Mouse (Mus musculus) CH12.LX (cell line): ENCODE measurements around the gene Gm20388. TPM values are rescaled to one million over a fixed set of nuclear protein-coding genes. Genes with fewer than 3 reads are reported as not detected.

Experiments used
- DNase-seq: peaks from one replicate; pipeline ENCODE4 v3.0.0-alpha.2; 2013; ENCODE audit errors: extremely low read depth
- H3K27ac ChIP-seq: 2 replicates; pipeline ENCODE4 v1.5.1; 2012; ENCODE audit warnings: low read depth, mild to moderate bottlenecking, control low read depth, moderate library complexity; ENCODE audit not compliant: insufficient read depth
- H3K27me3 ChIP-seq: replicated peaks from 2 replicates; pipeline ENCODE3; 2012; ENCODE audit warnings: inconsistent platforms
- H3K36me3 ChIP-seq, 2 experiments: replicated peaks in 1 of 2; 2 replicates each; pipeline versions ENCODE3 to v1.6.1; 2012; ENCODE audit warnings: inconsistent platforms in 1 of 2, low read length in 1 of 2, mild to moderate bottlenecking in 1 of 2, mixed read lengths in 1 of 2, moderate library complexity in 1 of 2; ENCODE audit not compliant: control insufficient read depth in 1 of 2, insufficient read depth in 1 of 2
- H3K4me1 ChIP-seq, 2 experiments: 2 replicates each; pipeline ENCODE4 v1.6.1; 2012; ENCODE audit warnings: inconsistent platforms in 1 of 2, moderate library complexity in 1 of 2; ENCODE audit not compliant: insufficient read depth in 2 of 2, control insufficient read depth in 1 of 2
- H3K4me2 ChIP-seq: 2 replicates; pipeline ENCODE4 v1.6.1; 2012; ENCODE audit warnings: low read depth, mild to moderate bottlenecking, control low read depth; ENCODE audit not compliant: poor library complexity, insufficient read depth, severe bottlenecking
- H3K4me3 ChIP-seq, 3 experiments: fragments of 150-350 bp in 1 of 3; sonication (generic) in 1 of 3; replicated peaks in 1 of 3; 2 replicates each; pipeline versions ENCODE3 to v1.5.1; 2011 to 2012; ENCODE audit warnings: low read depth in 2 of 3, low read length in 2 of 3, mild to moderate bottlenecking in 2 of 3, moderate library complexity in 2 of 3, control low read depth in 1 of 3, improper control_type of control experiment in 1 of 3, inconsistent platforms in 1 of 3, mixed read lengths in 1 of 3; ENCODE audit not compliant: poor library complexity in 1 of 3
- H3K79me2 ChIP-seq: replicated peaks from 2 replicates; pipeline ENCODE4 v1.6.1; 2012; ENCODE audit warnings: mild to moderate bottlenecking, moderate library complexity; ENCODE audit not compliant: control insufficient read depth, poor library complexity, insufficient read depth, severe bottlenecking; ENCODE audit errors: extremely low read depth
- H3K9ac ChIP-seq: 2 replicates; pipeline ENCODE4 v1.6.1; 2012; ENCODE audit warnings: low read depth, mild to moderate bottlenecking, control low read depth, moderate library complexity; ENCODE audit not compliant: insufficient read depth
- H3K9me3 ChIP-seq: replicated peaks from 2 replicates; pipeline ENCODE3; 2012; ENCODE audit warnings: low read length, inconsistent platforms, mixed read lengths
- BHLHE40 ChIP-seq: IDR thresholded peaks from 2 replicates; pipeline ENCODE4 v1.6.1; 2011; ENCODE audit warnings: mild to moderate bottlenecking, low read depth, low read length, improper control_type of control experiment
- CHD1 ChIP-seq: IDR thresholded peaks from 2 replicates; pipeline ENCODE4 v1.6.1; 2012; ENCODE audit warnings: low read depth, low read length, improper control_type of control experiment, inconsistent platforms
- CHD2 ChIP-seq: IDR thresholded peaks from 2 replicates; pipeline ENCODE4 v1.6.1; 2011; ENCODE audit warnings: low read length, improper control_type of control experiment
- CTCF ChIP-seq, 2 experiments: IDR thresholded peaks in 1 of 2; conservative IDR thresholded peaks in 1 of 2; 2 replicates each; pipeline ENCODE4 v1.5.1; 2011 to 2012; ENCODE audit warnings: low read depth in 2 of 2, low read length in 2 of 2, improper control_type of control experiment in 1 of 2, inconsistent platforms in 1 of 2, mild to moderate bottlenecking in 1 of 2, moderate library complexity in 1 of 2
- E2F4 ChIP-seq: IDR thresholded peaks from 2 replicates; pipeline ENCODE4 v1.6.1; 2011; ENCODE audit warnings: low read depth, low read length, improper control_type of control experiment; ENCODE audit not compliant: insufficient replicate concordance
- ELF1 ChIP-seq: IDR thresholded peaks from 2 replicates; pipeline ENCODE4 v1.6.1; 2014; ENCODE audit warnings: low read depth, mild to moderate bottlenecking, inconsistent platforms, low read length, improper control_type of control experiment
- EP300 ChIP-seq: IDR thresholded peaks from 2 replicates; pipeline ENCODE4 v1.6.1; 2011; ENCODE audit warnings: low read length, improper control_type of control experiment
- ETS1 ChIP-seq: conservative IDR thresholded peaks from 2 replicates; pipeline ENCODE4 v1.6.1; 2012; ENCODE audit warnings: low read depth, mild to moderate bottlenecking, inconsistent platforms, low read length, improper control_type of control experiment, moderate library complexity
- JUND ChIP-seq: conservative IDR thresholded peaks from 2 replicates; pipeline ENCODE4 v1.6.1; 2011; ENCODE audit warnings: low read depth, low read length, improper control_type of control experiment
- KAT2A ChIP-seq: IDR thresholded peaks from 2 replicates; pipeline ENCODE4 v1.6.1; 2012; ENCODE audit warnings: low read length, improper control_type of control experiment, inconsistent platforms; ENCODE audit not compliant: insufficient replicate concordance
- MAX ChIP-seq: IDR thresholded peaks from 2 replicates; pipeline ENCODE4 v1.6.1; 2011; ENCODE audit warnings: low read length, improper control_type of control experiment
- MEF2A ChIP-seq: IDR thresholded peaks from 2 replicates; pipeline ENCODE4 v1.6.1; 2014; ENCODE audit warnings: low read depth, mild to moderate bottlenecking, inconsistent platforms, low read length, improper control_type of control experiment, borderline replicate concordance
- MYC ChIP-seq: IDR thresholded peaks from 2 replicates; pipeline ENCODE4 v1.6.1; 2011; ENCODE audit warnings: low read depth, mild to moderate bottlenecking, improper control_type of control experiment, low read length
- NELFE ChIP-seq: IDR thresholded peaks from 2 replicates; pipeline ENCODE4 v1.6.1; 2011; ENCODE audit warnings: low read depth, low read length, improper control_type of control experiment
- NRF1 ChIP-seq: IDR thresholded peaks from 2 replicates; pipeline ENCODE4 v1.6.1; 2014; ENCODE audit warnings: low read depth, mild to moderate bottlenecking, inconsistent platforms, low read length, improper control_type of control experiment, moderate library complexity
- POLR2A ChIP-seq: IDR thresholded peaks from 2 replicates; pipeline ENCODE4 v1.6.1; 2011; ENCODE audit warnings: low read depth, mild to moderate bottlenecking, improper control_type of control experiment, low read length
- RCOR1 ChIP-seq: conservative IDR thresholded peaks from 2 replicates; pipeline ENCODE4 v1.6.1; 2012; ENCODE audit warnings: low read depth, mild to moderate bottlenecking, inconsistent platforms, low read length, improper control_type of control experiment
- SIN3A ChIP-seq: IDR thresholded peaks from 2 replicates; pipeline ENCODE4 v1.6.1; 2012; ENCODE audit warnings: low read length, improper control_type of control experiment, inconsistent platforms
- SMC3 ChIP-seq: IDR thresholded peaks from 2 replicates; pipeline ENCODE4 v1.6.1; 2011; ENCODE audit warnings: low read depth, low read length, improper control_type of control experiment
- TBP ChIP-seq: conservative IDR thresholded peaks from 2 replicates; pipeline ENCODE4 v1.6.1; 2011; ENCODE audit warnings: low read depth, low read length, improper control_type of control experiment
- UBTF ChIP-seq: IDR thresholded peaks from 2 replicates; pipeline ENCODE4 v1.6.1; 2012; ENCODE audit warnings: low read depth, mild to moderate bottlenecking, inconsistent platforms, low read length, improper control_type of control experiment, moderate library complexity
- ZC3H11A ChIP-seq: IDR thresholded peaks from 2 replicates; pipeline ENCODE4 v1.6.1; 2012; ENCODE audit warnings: low read depth, mild to moderate bottlenecking, inconsistent platforms, low read length, improper control_type of control experiment
- ZKSCAN1 ChIP-seq: IDR thresholded peaks from 2 replicates; pipeline ENCODE4 v1.6.1; 2012; ENCODE audit warnings: low read depth, inconsistent platforms, low read length, improper control_type of control experiment, borderline replicate concordance
- ZMIZ1 ChIP-seq: IDR thresholded peaks from 2 replicates; pipeline ENCODE4 v1.6.1; 2012; ENCODE audit warnings: low read depth, mild to moderate bottlenecking, inconsistent platforms, low read length, improper control_type of control experiment
- ZNF384 ChIP-seq: IDR thresholded peaks from 2 replicates; pipeline ENCODE4 v1.6.1; 2012; ENCODE audit warnings: low read depth, low read length, improper control_type of control experiment, inconsistent platforms
- dilution Hi-C: fragments of 300-500 bp; cut with MboI; formaldehyde crosslinking; loops from 2 replicates; pipeline ENCODE4 v1.14.3; 2020; ENCODE audit warnings: low sequenced_read_pairs; ENCODE audit not compliant: extremely low pct_unique_long_range_greater_than_20kb, extremely low pct_ligation_motif_present
- in situ Hi-C: fragments of 300-500 bp; cut with MboI; formaldehyde crosslinking; loops from 3 replicates; pipeline ENCODE4 v1.14.3; 2019; ENCODE audit warnings: low sequenced_read_pairs, low pct_ligation_motif_present, low pct_unique_long_range_greater_than_20kb, mixed read lengths
- polyA plus RNA-seq: library from polyadenylated mRNA; unstranded; fragments of >175 nt; gene quantifications from 2 replicates; pipeline ENCODE4 v1.2.1, GENCODE M21; 2012; ENCODE audit warnings: low read depth; ENCODE audit not compliant: insufficient read length
- total RNA-seq, 2 experiments: library from RNA; depleted of rRNA; stranded (reverse); fragments of 300-350 nt in 1 of 2; fragments of >200 nt in 1 of 2; gene quantifications; 2 replicates each; pipeline ENCODE4 v1.2.3; 2012 to 2014

Gm20388 gene
- total and polyA plus RNA-seq, 3 experiments = 14.8 to 26.3 (median 22.2) TPM

DNA sequence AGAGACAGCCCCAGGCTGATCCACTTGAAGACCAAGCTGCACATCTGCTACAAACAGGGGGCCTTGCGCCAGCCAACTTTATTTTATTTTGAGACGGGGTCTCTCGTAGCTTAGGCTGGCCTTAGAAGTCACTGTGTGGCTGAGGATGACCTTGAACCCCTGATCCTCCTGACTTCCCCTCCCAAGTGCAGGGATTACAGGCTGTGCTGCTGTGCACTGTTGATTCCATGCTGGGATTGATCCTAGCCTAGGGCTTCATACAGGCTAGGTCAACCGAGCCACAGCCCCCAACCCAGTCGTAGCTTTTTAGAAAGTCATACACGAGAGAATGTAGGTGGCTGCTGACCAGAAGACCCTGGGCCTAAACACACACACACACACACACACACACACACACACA lies 602.5 kb downstream of the Gm20388 start:
- Histone ChIP-seq H3K9ac (no peak overlapping the region), H3K36me3 (peaks cover 3 to 59% of the 10 kb centered on the region in 2 experiments), H3K4me2 (no peak overlapping the region), H3K27ac (no peak overlapping the region), H3K4me1 (peaks cover 31 to 82% of the 10 kb centered on the region in 2 experiments), H3K9me3 (peaks cover 11% of the 10 kb centered on the region), H3K79me2 (peaks cover 51% of the 10 kb centered on the region), H3K4me3 (no peak overlapping the region), H3K27me3 (no peaks in the 10 kb centered on the region)
- in situ Hi-C loops (loop anchor here (10.0 kb wide), 1 partner anchor 178 kb away; no protein-coding TSS in a partner anchor), dilution Hi-C loops (no loop called here)
- DNase-seq = no peak
- TF ChIP-seq POLR2A = no peak
- TF ChIP-seq MEF2A = no peak
- no peak for TF ChIP-seq CHD1
- TF ChIP-seq MYC = no peak
- TF ChIP-seq EP300 = no peak
- TF ChIP-seq NELFE = no peak
- no peak for TF ChIP-seq JUND
- no peak for TF ChIP-seq BHLHE40
- TF ChIP-seq SIN3A = no peak
- TF ChIP-seq ZMIZ1 = no peak
- TF ChIP-seq ZC3H11A = no peak
- TF ChIP-seq RCOR1 = no peak
- no peak for TF ChIP-seq ZNF384
- no peak for TF ChIP-seq ZKSCAN1
- no peak for TF ChIP-seq KAT2A
- TF ChIP-seq SMC3 = no peak
- TF ChIP-seq ELF1 = no peak
- no peak for TF ChIP-seq MAX
- no peak for TF ChIP-seq CHD2
- no peak for TF ChIP-seq CTCF (conservative IDR thresholded peaks at IDR 0.05 in 1 of 2, IDR thresholded peaks at IDR 0.05 in 1 of 2; ENCODE audit: low read depth in 2 of 2, low read length in 2 of 2)

DNA sequence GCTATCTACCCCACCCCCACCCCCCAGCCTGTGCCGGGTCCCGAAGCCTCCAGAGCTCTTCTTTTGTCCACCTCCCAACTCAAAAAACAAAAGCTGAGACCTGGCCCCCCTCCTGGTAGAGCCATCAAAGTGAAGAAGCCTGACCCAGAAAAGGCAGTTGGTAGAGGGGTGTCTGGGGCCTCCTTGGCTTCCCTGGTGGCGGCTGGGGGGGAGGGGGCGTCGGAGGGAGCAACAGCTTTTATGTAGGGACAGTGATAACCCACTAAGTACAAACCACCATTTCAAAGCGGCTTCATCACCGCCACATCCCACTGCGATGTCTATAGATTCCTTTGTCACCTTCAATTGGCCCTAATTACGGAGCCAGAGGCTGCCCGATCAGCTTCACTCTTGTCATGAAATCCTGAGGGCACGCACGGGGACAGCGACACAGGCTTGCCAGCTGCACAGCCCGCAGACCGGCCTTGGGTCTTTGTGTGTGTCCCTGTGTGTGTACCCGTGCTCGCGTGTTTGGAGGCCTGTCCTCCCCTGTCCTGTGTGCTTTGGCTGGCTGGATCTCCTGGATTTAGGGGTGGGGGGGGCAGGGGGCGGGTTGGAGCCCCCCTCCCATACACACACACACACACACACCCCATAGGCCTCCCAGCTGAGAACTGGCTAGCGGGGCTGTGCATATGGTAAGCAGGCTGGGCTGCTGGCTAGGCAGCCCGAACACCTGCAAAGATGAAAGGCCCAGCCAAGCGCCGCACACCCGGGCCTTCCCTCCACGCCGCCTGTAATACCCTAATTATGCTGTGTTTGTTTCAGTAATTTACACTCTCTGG lies 603.2 kb downstream of the Gm20388 start:
- no peak overlapping the region for H3K4me3 ChIP-seq
- dilution Hi-C loops = no loop called here
- no peak overlapping the region for H3K27ac ChIP-seq

More for the DNA sequence above, 603.2 kb downstream of the Gm20388 start:
- Histone ChIP-seq H3K9me3 (peaks cover 11% of the 10 kb centered on the region), H3K4me2 (no peak overlapping the region), H3K9ac (no peak overlapping the region), H3K36me3 (peaks cover 3 to 59% of the 10 kb centered on the region in 2 experiments), H3K79me2 (peaks cover 52% of the 10 kb centered on the region), H3K4me1 (peaks cover 27 to 81% of the 10 kb centered on the region in 2 experiments), H3K27me3 (no peaks in the 10 kb centered on the region)
- TF ChIP-seq BHLHE40 (no peak), ZC3H11A (no peak), UBTF (no peak), RCOR1 (no peak), NRF1 (no peak), POLR2A (no peak), E2F4 (no peak), SMC3 (no peak), CTCF (conservative IDR thresholded peaks at IDR 0.05 in 1 of 2, IDR thresholded peaks at IDR 0.05 in 1 of 2; ENCODE audit: low read depth in 2 of 2, low read length in 2 of 2) (no peak), SIN3A (no peak), TBP (no peak), ETS1 (no peak)
- DNase-seq = no peak
- in situ Hi-C loops = loop anchor here (10.0 kb wide), 1 partner anchor 179 kb away; no protein-coding TSS in a partner anchor
